Mouse (Mus musculus) spleen, adult 2 months (tissue): ENCODE data around the gene Mid1.

Source experiments
- CTCF ChIP-seq: fragments of 200-500 bp; IDR thresholded peaks from 2 replicates; pipeline ENCODE4 v1.5.1; 2011; ENCODE audit warnings: mild to moderate bottlenecking, inconsistent platforms; ENCODE audit not compliant: insufficient read depth, insufficient read length, insufficient replicate concordance; ENCODE audit errors: extremely low read depth
- POLR2A ChIP-seq: fragments of 200-500 bp; IDR thresholded peaks from 2 replicates; pipeline ENCODE4 v1.6.1; 2011; ENCODE audit warnings: low read depth, low read length, inconsistent platforms

GRCm38 (mm10) chrX:169843267-169843666, 158.3 kb downstream of the Mid1 start:
- TF ChIP-seq CTCF (no peak), POLR2A (no peak)
